In the genomic region with DNA sequence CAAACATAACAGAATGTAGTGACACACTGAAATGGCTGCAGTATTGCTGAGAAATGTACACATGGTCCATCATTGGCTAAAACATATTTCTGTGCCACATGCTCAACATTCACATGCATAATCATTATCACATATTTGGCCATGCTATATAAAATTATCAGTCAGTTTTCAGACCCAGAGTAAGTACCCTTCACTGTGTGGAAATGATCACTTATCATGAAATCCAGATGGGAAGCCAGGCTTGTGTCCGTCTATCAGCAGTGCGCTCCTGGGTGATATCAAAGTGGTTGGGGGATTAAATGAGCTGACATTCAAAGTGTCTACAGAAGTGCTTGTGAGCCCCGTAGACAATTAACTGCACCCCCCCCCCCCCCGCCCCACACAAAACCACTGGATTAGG, we compare ENCODE assay signal across 21 mouse cellular contexts.
"Had no signal": no experiment of that assay in that cellular context is flagged by ENCODE, and none has a peak within 500 bp of the region (broad histone marks: within the 10 kb centered on the region; RNA-seq: fewer than 3 reads in every experiment).

No protein-coding gene starts in this region.

- H3K4me3 ChIP-seq: liver, embryonic 15.5 days; lung, embryonic 15.5 days; midbrain, embryonic 10.5 days; midbrain, embryonic 12.5 days; midbrain, embryonic 15.5 days; myocyte; neural tube, embryonic 13.5 days; neural tube, embryonic 15.5 days; stomach, embryonic 15.5 days had no signal

- H3K9ac ChIP-seq: liver, embryonic 15.5 days; liver, postnatal 0 days; lung, embryonic 15.5 days; midbrain, embryonic 12.5 days; midbrain, embryonic 15.5 days; neural tube, embryonic 13.5 days; neural tube, embryonic 15.5 days; stomach, embryonic 15.5 days had no signal

- H3K4me1 ChIP-seq: liver, embryonic 15.5 days; lung, embryonic 15.5 days; midbrain, embryonic 12.5 days; midbrain, embryonic 15.5 days; neural tube, embryonic 13.5 days; neural tube, embryonic 15.5 days; stomach, embryonic 15.5 days had no signal

- DNase-seq: liver, postnatal 0 days; lung, adult 2 months; lung, postnatal 14 days; lung, postnatal 36 days; retina, postnatal 1 day; right cerebral cortex, adult 18-20 months; right cerebral cortex, postnatal 14 days; thymus, adult 2 months; thymus, postnatal 25 days; thymus, postnatal 4 days had no signal

- H3K27ac ChIP-seq: liver, embryonic 15.5 days; lung, embryonic 15.5 days; midbrain, embryonic 12.5 days; midbrain, embryonic 15.5 days; neural tube, embryonic 13.5 days; neural tube, embryonic 15.5 days; stomach, embryonic 15.5 days; stomach, postnatal 0 days had no signal

- H3K27me3 ChIP-seq: liver, embryonic 15.5 days; lung, embryonic 15.5 days; midbrain, embryonic 12.5 days; midbrain, embryonic 15.5 days; neural tube, embryonic 13.5 days; neural tube, embryonic 15.5 days; stomach, embryonic 15.5 days had no signal

- ATAC-seq: liver, postnatal 0 days; lung, postnatal 0 days; midbrain, embryonic 15.5 days had no signal

- H3K36me3 ChIP-seq: liver, embryonic 15.5 days; lung, embryonic 15.5 days; midbrain, embryonic 10.5 days; midbrain, embryonic 12.5 days; midbrain, embryonic 15.5 days; neural tube, embryonic 13.5 days; neural tube, embryonic 15.5 days; stomach, embryonic 15.5 days had no signal

- H3K9me3 ChIP-seq: liver, embryonic 15.5 days; lung, embryonic 15.5 days; midbrain, embryonic 10.5 days; midbrain, embryonic 12.5 days; midbrain, embryonic 15.5 days; neural tube, embryonic 13.5 days; neural tube, embryonic 15.5 days; stomach, embryonic 15.5 days had no signal
